Mouse (Mus musculus): ENCODE measurements at regions not wholly inside any gene's neighbourhood (a gene's known extent, or its start where the extent isn't known, plus 50 kb on each side); places are given as distances from the start of the nearest gene placed in this dataset.

DNA sequence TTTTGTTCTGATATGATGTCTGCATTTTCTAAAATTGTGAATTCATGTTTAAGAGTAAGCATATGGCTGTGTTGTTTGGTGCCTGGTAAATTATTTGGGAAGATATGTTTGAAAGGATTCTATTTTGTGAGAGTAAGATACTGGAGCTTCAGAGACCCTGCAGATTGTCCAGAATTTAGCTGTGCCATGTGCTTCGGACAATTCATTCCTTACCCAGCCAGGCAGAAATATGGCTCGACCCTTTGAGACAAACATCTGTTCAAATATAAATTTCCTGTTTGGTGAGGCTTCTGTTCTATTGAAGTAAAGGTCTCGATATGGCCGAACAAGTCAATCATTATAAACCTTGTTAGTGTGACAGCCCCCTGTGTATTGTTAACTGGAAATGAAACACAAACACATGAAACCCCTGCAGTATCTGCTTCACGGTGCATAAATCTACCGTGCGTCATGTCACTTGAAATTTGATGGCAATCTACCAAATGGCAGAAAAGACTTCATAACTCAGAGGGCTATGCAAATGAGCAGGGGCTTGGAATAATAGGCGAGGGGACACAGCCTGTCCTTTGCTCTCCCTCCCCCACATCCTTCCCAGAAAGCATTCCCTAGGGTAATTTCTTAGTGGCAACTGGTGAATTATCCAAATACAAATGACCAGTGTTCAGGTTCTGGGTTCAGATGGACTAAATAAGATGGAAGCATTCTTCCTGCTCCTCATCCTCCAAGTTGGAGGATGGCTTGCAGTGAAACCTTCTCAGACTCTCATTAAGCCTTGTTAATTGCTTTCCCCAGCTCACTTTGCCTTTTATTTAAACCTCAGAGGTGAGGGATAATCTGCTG is 61.8 kb downstream of the Adcyap1 start:
- no peak for DNase-seq
- no peak overlapping the region for H3K4me3 ChIP-seq (ENCODE audit: low read depth, low read length)
- no peaks in the 10 kb centered on the region for H3K36me3 ChIP-seq (ENCODE audit: insufficient read depth)
- 0 out of 2 replicates have a peak, but pooled peaks cover 5% of the 10 kb centered on the region for H3K4me1 ChIP-seq (ENCODE audit: insufficient read depth)
- ATAC-seq: no peak
- H3K9ac ChIP-seq: no peak overlapping the region
- no peak overlapping the region for H3K4me2 ChIP-seq (ENCODE audit: low read depth)
- no peak overlapping the region for H3K27ac ChIP-seq (ENCODE audit: low read depth, low read length)
- TF ChIP-seq CTCF (IDR thresholded peaks at IDR 0.05; ENCODE audit: low read depth): no peak
- H3K27me3 ChIP-seq (ENCODE audit: insufficient read depth, low read length): no peaks in the 10 kb centered on the region
- 14% methylated on average over 8 of the region's 8 CpGs for WGBS
- no peaks in the 10 kb centered on the region for H3K9me3 ChIP-seq (ENCODE audit: low read length)

DNA sequence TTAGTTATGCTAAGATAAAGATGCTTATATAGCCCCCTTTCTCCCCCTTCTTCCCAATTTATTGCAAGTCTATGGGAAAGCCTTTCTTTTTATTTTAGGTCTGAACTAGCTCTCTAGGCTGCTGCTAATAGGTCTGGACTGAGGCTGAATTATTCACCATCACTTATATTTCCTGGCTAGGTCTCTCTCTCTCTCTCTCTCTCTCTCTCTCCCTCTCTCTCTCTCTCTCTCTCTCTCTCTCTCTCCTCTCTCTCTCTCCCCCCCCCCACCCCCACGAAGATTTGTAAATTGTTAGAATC is 62.3 kb downstream of the Adcyap1 start:
- 8% methylated on average over 1 of the region's 1 CpGs for WGBS
- Histone ChIP-seq H3K9ac (no peak overlapping the region), H3K36me3 (ENCODE audit: insufficient read depth) (no peaks in the 10 kb centered on the region), H3K9me3 (ENCODE audit: low read length) (no peaks in the 10 kb centered on the region), H3K4me2 (ENCODE audit: low read depth) (no peak overlapping the region), H3K27ac (ENCODE audit: low read depth, low read length) (no peak overlapping the region), H3K27me3 (ENCODE audit: insufficient read depth, low read length) (no peaks in the 10 kb centered on the region), H3K4me1 (ENCODE audit: insufficient read depth) (0 out of 2 replicates have a peak, but pooled peaks cover 5% of the 10 kb centered on the region), H3K4me3 (ENCODE audit: low read depth, low read length) (no peak overlapping the region)
- ATAC-seq (no peak), DNase-seq (no peak)
- no peak for TF ChIP-seq CTCF (IDR thresholded peaks at IDR 0.05; ENCODE audit: low read depth)

DNA sequence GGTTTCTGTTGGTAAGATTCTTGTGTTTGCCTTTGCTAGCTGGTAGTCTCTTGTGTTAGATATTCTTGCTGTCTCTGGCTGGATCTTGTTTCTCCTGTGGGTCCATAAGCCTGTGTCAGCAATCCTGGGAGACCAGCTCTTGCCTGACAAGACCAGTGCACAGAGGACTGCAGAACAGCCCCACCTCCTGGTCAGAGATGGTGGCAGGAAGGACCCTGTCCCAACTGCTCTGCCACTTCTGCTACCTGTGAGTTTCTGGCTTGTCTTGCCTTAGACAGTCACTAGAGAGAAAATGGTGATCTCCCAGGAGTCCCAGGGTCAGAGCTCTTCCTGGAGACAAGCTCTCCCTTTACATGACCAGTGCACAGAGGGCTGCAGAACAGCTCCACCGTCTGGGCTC is 107.3 kb downstream of the Adcyap1 start:
- no peak overlapping the region for H3K4me3 ChIP-seq (ENCODE audit: low read depth, low read length)
- DNase-seq (no peak), ATAC-seq (no peak)
- no peak overlapping the region for H3K27ac ChIP-seq (ENCODE audit: low read depth, low read length)
- H3K4me2 ChIP-seq (ENCODE audit: low read depth): no peak overlapping the region
- no peak overlapping the region for H3K9ac ChIP-seq
- H3K36me3 ChIP-seq (ENCODE audit: insufficient read depth): no peaks in the 10 kb centered on the region
- H3K27me3 ChIP-seq (ENCODE audit: insufficient read depth, low read length): no peaks in the 10 kb centered on the region
- H3K4me1 ChIP-seq (ENCODE audit: insufficient read depth): no peaks in the 10 kb centered on the region
- no peaks in the 10 kb centered on the region for H3K9me3 ChIP-seq (ENCODE audit: low read length)
- 9% methylated on average over 1 of the region's 1 CpGs for WGBS
- no peak for TF ChIP-seq CTCF (IDR thresholded peaks at IDR 0.05; ENCODE audit: low read depth)

DNA sequence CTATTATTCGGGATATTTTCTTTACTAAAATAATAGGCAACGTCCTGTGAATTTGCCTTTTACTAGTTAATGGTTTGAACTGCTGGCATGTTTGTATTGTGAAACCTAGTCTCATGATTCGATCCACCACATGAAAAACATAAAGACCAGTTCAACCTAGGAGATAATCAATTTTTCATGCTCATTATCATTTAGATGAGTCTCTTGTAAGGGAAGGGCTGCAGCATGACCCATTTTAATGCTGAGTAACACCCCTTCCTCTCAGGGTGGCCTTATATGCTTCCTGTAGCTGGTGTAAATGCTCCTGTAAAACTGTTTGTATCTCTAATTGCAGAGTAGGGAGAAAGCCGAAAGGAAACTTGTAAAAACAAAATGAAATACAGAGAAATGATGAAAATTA is 113.3 kb downstream of the Adcyap1 start:
- Histone ChIP-seq H3K36me3 (ENCODE audit: insufficient read depth) (no peaks in the 10 kb centered on the region), H3K27ac (ENCODE audit: low read depth, low read length) (no peak overlapping the region), H3K4me3 (ENCODE audit: low read depth, low read length) (no peak overlapping the region), H3K4me2 (ENCODE audit: low read depth) (no peak overlapping the region), H3K9me3 (ENCODE audit: low read length) (no peaks in the 10 kb centered on the region), H3K27me3 (ENCODE audit: insufficient read depth, low read length) (no peaks in the 10 kb centered on the region), H3K4me1 (ENCODE audit: insufficient read depth) (no peaks in the 10 kb centered on the region; the same call in 1 of the 2 replicates), H3K9ac (no peak overlapping the region)
- DNase-seq: no peak
- no peak for ATAC-seq
- TF ChIP-seq CTCF (IDR thresholded peaks at IDR 0.05; ENCODE audit: low read depth): no peak
- whole genome bisulfite sequencing: 48% methylated on average over 4 of the region's 4 CpGs

DNA sequence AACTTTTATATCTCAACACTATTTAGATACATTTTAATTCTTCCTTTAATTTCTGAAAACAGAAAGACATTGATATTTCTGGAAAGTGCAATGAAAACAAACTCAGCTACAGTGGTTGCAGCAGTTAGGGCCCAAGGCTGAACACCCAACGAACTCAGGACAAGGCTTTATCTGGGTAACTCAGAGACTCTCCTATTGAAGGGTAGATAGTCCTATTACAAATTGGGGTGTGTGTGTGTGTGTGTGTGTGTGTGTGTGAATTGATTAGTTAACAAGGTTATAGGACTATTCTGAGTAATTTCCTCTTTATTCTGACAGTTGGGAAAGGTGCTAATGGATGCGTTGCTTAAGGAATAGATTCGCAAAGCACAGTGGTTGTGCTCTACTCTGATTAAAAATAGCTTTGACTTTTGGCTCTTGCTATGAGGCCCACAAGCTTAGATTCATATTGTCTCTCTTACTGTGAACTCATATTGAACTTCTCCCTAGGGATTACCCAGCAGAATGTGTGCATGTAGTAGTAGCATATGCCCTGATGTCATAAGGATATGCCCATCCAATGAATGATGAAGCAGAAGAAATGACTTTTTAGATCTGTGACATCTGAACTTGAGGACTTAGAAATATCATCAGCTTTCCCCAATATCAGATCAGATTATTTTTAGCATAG is 114.0 kb downstream of the Adcyap1 start:
- no peak for TF ChIP-seq CTCF (IDR thresholded peaks at IDR 0.05; ENCODE audit: low read depth)
- Histone ChIP-seq H3K9ac (no peak overlapping the region), H3K4me1 (ENCODE audit: insufficient read depth) (no peaks in the 10 kb centered on the region; the same call in 1 of the 2 replicates), H3K27ac (ENCODE audit: low read depth, low read length) (no peak overlapping the region), H3K36me3 (ENCODE audit: insufficient read depth) (no peaks in the 10 kb centered on the region), H3K9me3 (ENCODE audit: low read length) (no peaks in the 10 kb centered on the region), H3K27me3 (ENCODE audit: insufficient read depth, low read length) (no peaks in the 10 kb centered on the region), H3K4me3 (ENCODE audit: low read depth, low read length) (no peak overlapping the region), H3K4me2 (ENCODE audit: low read depth) (no peak overlapping the region)
- ATAC-seq (no peak), DNase-seq (no peak)
- 43% methylated on average over 3 of the region's 3 CpGs for WGBS

DNA sequence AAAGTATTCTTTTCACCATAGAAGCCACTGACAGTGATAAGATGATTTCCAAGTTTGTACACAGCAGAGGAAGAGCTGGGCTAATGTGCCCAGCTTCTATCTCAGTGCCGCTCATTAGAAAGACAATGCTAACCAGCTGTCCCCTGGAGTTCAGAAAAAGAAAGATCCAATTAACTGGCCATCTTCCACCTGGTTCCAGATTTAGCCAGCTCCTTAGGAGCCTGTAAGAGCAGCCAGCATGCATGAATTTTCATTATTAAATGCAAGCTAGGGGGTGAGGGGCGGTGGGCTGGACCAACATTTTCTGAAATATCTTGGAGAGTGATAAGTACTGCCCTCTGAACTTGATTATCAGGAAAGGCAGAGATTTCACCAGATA is 114.5 kb downstream of the Adcyap1 start:
- ATAC-seq (peak; percentile 18; the same call in 1 of the 2 replicates), DNase-seq (no peak)
- Histone ChIP-seq H3K4me1 (ENCODE audit: insufficient read depth) (no peaks in the 10 kb centered on the region; the same call in 1 of the 2 replicates), H3K27ac (ENCODE audit: low read depth, low read length) (no peak overlapping the region), H3K9ac (no peak overlapping the region), H3K4me2 (ENCODE audit: low read depth) (no peak overlapping the region), H3K4me3 (ENCODE audit: low read depth, low read length) (no peak overlapping the region), H3K9me3 (ENCODE audit: low read length) (no peaks in the 10 kb centered on the region), H3K36me3 (ENCODE audit: insufficient read depth) (no peaks in the 10 kb centered on the region), H3K27me3 (ENCODE audit: insufficient read depth, low read length) (no peaks in the 10 kb centered on the region)
- WGBS: 45% methylated on average over 2 of the region's 2 CpGs
- no peak for TF ChIP-seq CTCF (IDR thresholded peaks at IDR 0.05; ENCODE audit: low read depth)

DNA sequence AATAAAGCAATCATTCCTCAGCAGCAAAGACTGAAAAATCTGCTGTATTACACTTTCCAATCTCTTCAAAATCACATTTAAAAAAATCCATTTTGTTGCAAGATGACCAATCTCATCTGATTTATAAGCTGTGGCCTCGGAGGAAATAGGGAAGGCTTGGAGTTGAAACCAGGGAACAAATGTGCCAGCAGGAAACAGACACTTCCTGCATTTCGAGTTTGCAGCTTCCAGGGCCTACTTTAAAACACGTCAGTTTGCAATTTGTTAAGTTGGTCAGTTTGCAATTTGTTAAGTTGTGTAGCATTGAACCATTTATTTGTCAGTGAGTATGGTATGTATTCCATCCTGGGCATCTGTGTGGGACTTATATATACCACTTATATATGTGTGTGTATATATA is 115.3 kb downstream of the Adcyap1 start:
- 71% methylated on average over 3 of the region's 3 CpGs for WGBS
- no peak for DNase-seq

More for the DNA sequence above, 115.3 kb downstream of the Adcyap1 start:
- Histone ChIP-seq H3K4me3 (ENCODE audit: low read depth, low read length) (no peak overlapping the region), H3K27me3 (ENCODE audit: insufficient read depth, low read length) (no peaks in the 10 kb centered on the region), H3K27ac (ENCODE audit: low read depth, low read length) (no peak overlapping the region), H3K9ac (no peak overlapping the region), H3K4me2 (ENCODE audit: low read depth) (no peak overlapping the region), H3K4me1 (ENCODE audit: insufficient read depth) (no peaks in the 10 kb centered on the region; the same call in 1 of the 2 replicates), H3K9me3 (ENCODE audit: low read length) (0 out of 2 replicates have a peak, but pooled peaks cover 4% of the 10 kb centered on the region), H3K36me3 (ENCODE audit: insufficient read depth) (no peaks in the 10 kb centered on the region)
- ATAC-seq: no peak
- TF ChIP-seq CTCF (IDR thresholded peaks at IDR 0.05; ENCODE audit: low read depth): no peak
